Mouse (Mus musculus): ENCODE measurements around the gene Zfp217. TPM values are rescaled to one million over a fixed set of nuclear protein-coding genes. Genes with fewer than 3 reads are reported as not detected.
"Not testable (repeated sequence)": the region's sequence is repeated elsewhere in the genome, so short reads cannot be mapped to it uniquely, and the experiment has no call there.

The Zfp217 gene
- polyA plus RNA-seq, 1 experiment from 2014 or later: 4.5 TPM

DNA sequence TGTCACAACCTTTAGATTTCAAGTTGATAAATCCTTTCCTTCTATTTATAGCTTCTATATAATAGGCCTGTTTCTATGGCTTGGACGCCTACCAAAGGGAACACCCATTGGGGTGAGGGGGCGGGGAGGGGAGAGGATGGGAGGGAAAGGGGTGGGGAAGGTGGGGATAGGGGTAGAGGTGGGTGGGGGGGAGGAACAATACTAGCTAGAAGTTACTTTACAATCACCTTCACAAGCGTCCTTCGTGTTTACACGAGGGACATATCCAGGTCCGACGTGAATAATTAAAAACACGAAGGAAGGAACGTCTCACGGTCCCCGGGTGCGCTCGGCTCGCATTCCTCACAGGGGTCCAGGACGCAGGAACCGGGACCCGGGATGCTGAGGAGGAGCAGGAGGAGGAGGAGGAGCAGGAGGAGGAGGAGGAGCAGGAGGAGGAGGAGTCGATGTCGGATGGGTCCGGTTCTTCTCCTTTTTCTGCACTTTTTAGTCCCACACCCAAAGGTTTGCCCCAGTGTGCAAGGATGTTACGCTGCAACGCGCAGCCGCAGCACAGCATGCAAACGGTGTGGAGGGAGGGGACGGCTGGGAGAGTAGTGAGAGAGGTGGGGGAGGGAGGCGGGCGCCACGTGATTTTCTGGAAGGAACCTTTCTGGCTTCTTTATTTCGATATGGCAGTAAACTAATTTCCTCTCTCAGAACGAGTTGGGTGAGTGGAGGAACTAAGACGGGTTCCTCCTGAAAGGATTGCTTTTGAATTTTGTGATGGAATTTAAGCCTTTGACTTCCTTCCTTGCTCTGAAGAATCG is 36.5 kb upstream of the Zfp217 start:
- Histone ChIP-seq H3K9me3 (ENCODE audit: control insufficient read depth, low read depth, low read length) (no peaks in the 10 kb centered on the region), H3K27me3 (ENCODE audit: control insufficient read depth, insufficient read depth, low read length) (no peaks in the 10 kb centered on the region), H3K36me3 (ENCODE audit: control insufficient read depth, insufficient read depth, low read length) (no peaks in the 10 kb centered on the region), H3K4me3 (ENCODE audit: low read depth, low read length) (peak overlapping the region; percentile 28), H3K27ac (ENCODE audit: low read length) (peak overlapping the region; percentile 39; the same call in 1 of the 2 replicates), H3K9ac (replicated peaks; ENCODE audit: low read depth, low read length) (0 out of 2 replicates have a peak overlapping the region, but pooled peaks have one; percentile 8), H3K4me1 (ENCODE audit: control insufficient read depth, insufficient read depth, low read length) (no peaks in the 10 kb centered on the region), H3K4me2 (replicated peaks; ENCODE audit: low read depth, low read length) (peak overlapping the region; percentile 47)
- under 1% methylated on average over 33 of the region's 33 CpGs for WGBS
- peak; percentile 88 for ATAC-seq (ENCODE audit: insufficient number of reproducible peaks, insufficient read depth, low FRiP score, low read depth)

DNA sequence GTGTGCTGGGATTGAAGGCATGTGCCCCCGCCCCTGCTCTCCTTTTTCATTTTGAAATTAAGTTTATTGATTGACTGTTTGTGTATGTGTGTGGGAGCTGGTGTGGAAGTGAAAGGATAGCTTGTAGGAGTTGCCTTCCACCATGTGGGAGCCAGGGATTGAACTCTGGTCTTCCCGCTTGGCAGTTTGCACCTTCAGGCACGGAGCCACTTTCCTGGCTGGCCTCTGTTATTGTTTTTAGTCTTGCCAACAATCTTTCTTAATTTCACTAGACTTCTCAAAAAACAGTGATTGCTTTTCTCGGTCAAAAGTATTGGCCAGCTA is 35.9 kb upstream of the Zfp217 start:
- H3K9me3 ChIP-seq (ENCODE audit: control insufficient read depth, low read depth, low read length): no peaks in the 10 kb centered on the region
- H3K4me1 ChIP-seq (ENCODE audit: control insufficient read depth, insufficient read depth, low read length): no peaks in the 10 kb centered on the region
- H3K27ac ChIP-seq (ENCODE audit: low read length): no peak overlapping the region
- 56% methylated on average over 4 of the region's 4 CpGs for WGBS
- H3K9ac ChIP-seq (replicated peaks; ENCODE audit: low read depth, low read length): no peak overlapping the region
- no peak overlapping the region for H3K4me3 ChIP-seq (ENCODE audit: low read depth, low read length)
- no peak for ATAC-seq (ENCODE audit: insufficient number of reproducible peaks, insufficient read depth, low FRiP score, low read depth)
- H3K27me3 ChIP-seq (ENCODE audit: control insufficient read depth, insufficient read depth, low read length): no peaks in the 10 kb centered on the region
- H3K36me3 ChIP-seq (ENCODE audit: control insufficient read depth, insufficient read depth, low read length): no peaks in the 10 kb centered on the region
- H3K4me2 ChIP-seq (replicated peaks; ENCODE audit: low read depth, low read length): peak overlapping the region; percentile 47

DNA sequence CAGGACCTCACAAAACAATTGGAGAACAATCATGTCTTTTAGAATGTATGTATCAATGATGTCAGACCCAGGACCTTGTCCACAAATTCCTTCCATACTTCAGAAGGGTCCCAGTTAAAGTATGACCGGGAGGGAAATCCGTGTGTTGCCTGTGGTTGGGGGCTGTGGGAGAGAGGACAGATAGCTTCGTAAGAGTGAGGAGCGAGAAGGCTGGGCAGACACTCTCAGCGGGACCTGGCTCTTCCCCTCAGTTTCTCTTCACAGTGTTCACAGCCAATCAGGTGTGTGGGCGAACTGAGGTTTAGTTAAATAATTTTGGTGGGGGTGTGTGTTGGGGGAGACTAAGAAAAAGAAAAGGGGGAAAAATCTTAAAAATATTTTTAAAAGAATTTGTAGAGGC is 34.0 kb upstream of the Zfp217 start:
- ATAC-seq (ENCODE audit: insufficient number of reproducible peaks, insufficient read depth, low FRiP score, low read depth): no peak
- 77% methylated on average over 6 of the region's 6 CpGs for WGBS
- Histone ChIP-seq H3K36me3 (ENCODE audit: control insufficient read depth, insufficient read depth, low read length) (no peaks in the 10 kb centered on the region), H3K27me3 (ENCODE audit: control insufficient read depth, insufficient read depth, low read length) (no peaks in the 10 kb centered on the region), H3K27ac (ENCODE audit: low read length) (no peak overlapping the region), H3K4me1 (ENCODE audit: control insufficient read depth, insufficient read depth, low read length) (peaks cover 7% of the 10 kb centered on the region), H3K4me3 (ENCODE audit: low read depth, low read length) (no peak overlapping the region), H3K4me2 (replicated peaks; ENCODE audit: low read depth, low read length) (no peak overlapping the region), H3K9me3 (ENCODE audit: control insufficient read depth, low read depth, low read length) (no peaks in the 10 kb centered on the region), H3K9ac (replicated peaks; ENCODE audit: low read depth, low read length) (no peak overlapping the region)

DNA sequence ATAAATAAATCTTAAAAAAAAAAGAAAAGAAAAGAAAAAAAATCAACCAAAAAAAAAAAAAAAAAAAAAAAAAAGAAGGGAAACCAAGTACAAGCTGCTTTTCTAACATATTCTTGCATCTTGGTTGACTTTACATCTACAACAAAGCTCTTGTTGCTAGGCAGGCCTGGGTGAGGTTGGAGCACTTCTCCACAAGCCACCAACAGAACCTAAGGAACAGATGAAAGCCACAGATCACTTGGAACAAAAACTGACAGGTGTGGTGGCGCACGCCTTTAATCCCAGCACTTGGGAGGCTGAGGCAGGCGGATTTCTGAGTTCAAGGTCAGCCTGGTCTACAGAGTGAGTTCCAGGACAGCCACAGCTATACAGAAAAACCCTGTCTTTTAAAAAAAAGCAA is 32.9 kb upstream of the Zfp217 start:
- H3K27ac ChIP-seq (ENCODE audit: low read length); H3K27me3 ChIP-seq (ENCODE audit: control insufficient read depth, insufficient read depth, low read length); ATAC-seq (ENCODE audit: insufficient number of reproducible peaks, insufficient read depth, low FRiP score, low read depth); H3K4me3 ChIP-seq (ENCODE audit: low read depth, low read length); H3K9ac ChIP-seq (replicated peaks; ENCODE audit: low read depth, low read length); H3K36me3 ChIP-seq (ENCODE audit: control insufficient read depth, insufficient read depth, low read length); H3K9me3 ChIP-seq (ENCODE audit: control insufficient read depth, low read depth, low read length); H3K4me2 ChIP-seq (replicated peaks; ENCODE audit: low read depth, low read length): not testable (repeated sequence)
- WGBS: 95% methylated on average over 3 of the region's 3 CpGs
- H3K4me1 ChIP-seq (ENCODE audit: control insufficient read depth, insufficient read depth, low read length): peaks cover 14% of the 10 kb centered on the region

DNA sequence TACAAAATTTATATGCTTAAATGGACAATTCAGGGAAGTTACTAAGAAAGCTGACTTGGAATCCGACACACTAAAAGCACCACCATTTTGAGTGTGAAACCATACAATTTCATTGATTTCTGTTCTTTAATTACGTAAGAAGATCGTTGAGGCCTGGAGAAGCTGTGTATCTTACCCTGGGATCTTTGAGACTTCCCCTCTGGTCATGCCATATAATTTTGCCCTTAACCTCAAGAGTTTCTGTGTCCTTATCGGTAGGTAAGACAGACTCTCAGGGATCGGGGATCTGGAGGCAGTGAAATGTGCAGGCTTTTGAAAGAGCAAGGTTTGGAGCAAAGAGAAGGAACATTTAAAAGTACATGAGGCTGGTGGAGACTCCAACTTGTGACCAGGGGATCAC is 31.4 kb upstream of the Zfp217 start:
- Histone ChIP-seq H3K9me3 (ENCODE audit: control insufficient read depth, low read depth, low read length) (no peaks in the 10 kb centered on the region), H3K4me3 (ENCODE audit: low read depth, low read length) (no peak overlapping the region), H3K4me2 (replicated peaks; ENCODE audit: low read depth, low read length) (no peak overlapping the region), H3K9ac (replicated peaks; ENCODE audit: low read depth, low read length) (no peak overlapping the region), H3K27me3 (ENCODE audit: control insufficient read depth, insufficient read depth, low read length) (no peaks in the 10 kb centered on the region), H3K4me1 (ENCODE audit: control insufficient read depth, insufficient read depth, low read length) (peaks cover 19% of the 10 kb centered on the region), H3K27ac (ENCODE audit: low read length) (no peak overlapping the region), H3K36me3 (ENCODE audit: control insufficient read depth, insufficient read depth, low read length) (no peaks in the 10 kb centered on the region)
- WGBS: 83% methylated on average over 5 of the region's 5 CpGs
- no peak for ATAC-seq (ENCODE audit: insufficient number of reproducible peaks, insufficient read depth, low FRiP score, low read depth)

DNA sequence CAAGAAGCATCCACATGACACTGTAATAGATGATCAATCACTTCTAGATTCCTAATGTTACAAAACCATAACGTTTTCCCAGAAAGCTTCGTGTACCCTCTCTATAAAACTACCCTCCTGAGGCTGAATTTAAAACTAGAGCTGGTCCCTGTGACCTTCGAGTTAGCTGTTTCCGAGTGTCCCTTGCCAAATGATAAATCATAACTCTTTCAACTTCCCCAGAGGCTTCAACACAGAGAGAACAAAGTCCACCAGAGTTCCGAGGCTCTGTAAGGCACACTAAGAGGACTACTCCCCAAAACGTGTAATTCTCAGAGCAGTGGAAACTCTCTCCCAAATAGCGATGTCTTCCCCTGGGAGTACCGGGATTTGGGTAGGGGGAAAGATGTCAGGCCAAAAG is 29.4 kb upstream of the Zfp217 start:
- ATAC-seq (ENCODE audit: insufficient number of reproducible peaks, insufficient read depth, low FRiP score, low read depth): no peak
- H3K27ac ChIP-seq (ENCODE audit: low read length): no peak overlapping the region
- WGBS: 11% methylated on average over 8 of the region's 8 CpGs

DNA sequence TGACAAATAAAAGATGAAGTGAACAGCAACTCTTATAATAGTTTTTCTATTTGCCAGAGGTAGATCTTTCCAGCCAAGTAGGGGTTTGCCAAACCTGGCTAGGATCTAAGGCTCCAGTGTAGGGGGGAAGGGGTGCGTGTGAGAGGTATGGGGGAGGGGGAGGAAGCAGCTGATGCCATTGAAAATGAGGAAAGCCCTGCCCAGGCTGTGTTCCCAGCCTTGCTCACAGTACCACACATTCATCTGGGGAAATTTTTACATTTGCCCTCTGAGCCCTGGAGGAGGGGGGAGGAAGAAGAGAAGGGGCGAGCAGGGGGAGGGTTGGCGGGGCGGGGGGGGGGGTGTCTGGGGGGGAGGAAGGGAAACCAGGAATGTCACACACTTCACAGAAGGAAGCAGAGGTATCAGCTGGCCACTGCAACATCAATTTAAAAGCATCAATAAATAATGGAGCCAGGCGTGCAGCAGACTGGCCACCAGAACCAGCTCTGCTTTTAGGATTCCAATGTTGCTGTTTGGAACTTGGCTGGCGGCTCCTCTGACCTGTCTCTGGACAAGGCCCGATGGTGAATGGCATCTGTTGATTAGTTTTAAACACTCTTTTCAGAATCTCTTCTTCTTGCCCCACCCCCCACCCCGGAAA is 28.5 kb upstream of the Zfp217 start:
- Histone ChIP-seq H3K36me3 (ENCODE audit: control insufficient read depth, insufficient read depth, low read length) (no peaks in the 10 kb centered on the region), H3K4me1 (ENCODE audit: control insufficient read depth, insufficient read depth, low read length) (peaks cover 22% of the 10 kb centered on the region), H3K9me3 (ENCODE audit: control insufficient read depth, low read depth, low read length) (no peaks in the 10 kb centered on the region), H3K9ac (replicated peaks; ENCODE audit: low read depth, low read length) (no peak overlapping the region), H3K27me3 (ENCODE audit: control insufficient read depth, insufficient read depth, low read length) (no peaks in the 10 kb centered on the region), H3K4me2 (replicated peaks; ENCODE audit: low read depth, low read length) (no peak overlapping the region), H3K27ac (ENCODE audit: low read length) (no peak overlapping the region), H3K4me3 (ENCODE audit: low read depth, low read length) (no peak overlapping the region)
- ATAC-seq (ENCODE audit: insufficient number of reproducible peaks, insufficient read depth, low FRiP score, low read depth): 0 out of 2 replicates have a peak, but pooled peaks have one; percentile 31
- 17% methylated on average over 8 of the region's 8 CpGs for WGBS

More for the DNA sequence above, 29.4 kb upstream of the Zfp217 start:
- H3K4me3 ChIP-seq (ENCODE audit: low read depth, low read length): no peak overlapping the region
- peak overlapping the region; percentile 15; the same call in 1 of the 2 replicates for H3K4me2 ChIP-seq (replicated peaks; ENCODE audit: low read depth, low read length)
- no peak overlapping the region for H3K9ac ChIP-seq (replicated peaks; ENCODE audit: low read depth, low read length)
- H3K9me3 ChIP-seq (ENCODE audit: control insufficient read depth, low read depth, low read length): no peaks in the 10 kb centered on the region
- H3K4me1 ChIP-seq (ENCODE audit: control insufficient read depth, insufficient read depth, low read length): peaks cover 22% of the 10 kb centered on the region
- H3K36me3 ChIP-seq (ENCODE audit: control insufficient read depth, insufficient read depth, low read length): no peaks in the 10 kb centered on the region
- no peaks in the 10 kb centered on the region for H3K27me3 ChIP-seq (ENCODE audit: control insufficient read depth, insufficient read depth, low read length)

DNA sequence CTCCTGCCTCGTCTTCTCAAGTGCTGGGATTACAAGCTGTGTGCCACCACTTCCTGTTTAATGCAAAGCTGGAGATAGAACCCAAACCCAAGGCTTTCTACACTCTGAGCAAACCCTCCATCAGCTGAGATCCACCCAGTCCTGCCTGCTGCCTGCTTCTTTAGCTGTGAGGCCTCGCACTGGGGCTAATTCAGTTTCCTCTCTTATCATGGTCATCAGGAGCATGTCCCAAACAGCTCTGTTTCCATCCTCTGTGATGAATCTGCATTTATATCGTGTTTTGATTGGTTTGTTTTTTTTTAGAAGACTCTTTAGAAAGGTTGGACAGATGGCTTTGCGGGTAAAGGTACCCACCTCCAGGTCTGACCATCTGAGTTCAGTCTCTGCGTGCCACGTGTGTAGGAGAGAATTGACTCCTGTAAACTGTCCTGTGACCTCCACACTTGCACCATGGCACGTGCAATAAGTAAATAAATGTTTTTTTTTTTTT is 27.8 kb upstream of the Zfp217 start:
- H3K4me2 ChIP-seq (replicated peaks; ENCODE audit: low read depth, low read length): no peak overlapping the region
- H3K4me3 ChIP-seq (ENCODE audit: low read depth, low read length): no peak overlapping the region
- no peaks in the 10 kb centered on the region for H3K27me3 ChIP-seq (ENCODE audit: control insufficient read depth, insufficient read depth, low read length)
- 43% methylated on average over 7 of the region's 7 CpGs for WGBS
- no peak overlapping the region for H3K9ac ChIP-seq (replicated peaks; ENCODE audit: low read depth, low read length)
- H3K27ac ChIP-seq (ENCODE audit: low read length): no peak overlapping the region
- H3K36me3 ChIP-seq (ENCODE audit: control insufficient read depth, insufficient read depth, low read length): no peaks in the 10 kb centered on the region
- no peak for ATAC-seq (ENCODE audit: insufficient number of reproducible peaks, insufficient read depth, low FRiP score, low read depth)
- no peaks in the 10 kb centered on the region for H3K9me3 ChIP-seq (ENCODE audit: control insufficient read depth, low read depth, low read length)
- H3K4me1 ChIP-seq (ENCODE audit: control insufficient read depth, insufficient read depth, low read length): peaks cover 22% of the 10 kb centered on the region
